Mouse (Mus musculus): ENCODE data around the gene Gabrb2. TPM values are rescaled to one million over a fixed set of nuclear protein-coding genes. Genes with fewer than 3 reads are reported as not detected.

Gene Gabrb2
- polyA plus RNA-seq, 1 experiment, result not detected

- no peak overlapping the region for H3K4me3 ChIP-seq (ENCODE audit: extremely low read depth, insufficient read depth, insufficient read length)
- TF ChIP-seq POLR2A (IDR thresholded peaks at IDR 0.05; ENCODE audit: low read depth, low read length), result no peak
- no peak for TF ChIP-seq CTCF (IDR thresholded peaks at IDR 0.05; ENCODE audit: extremely low read depth, insufficient read depth, insufficient read length, insufficient replicate concordance)
- WGBS, result 4% methylated on average over 21 of the region's 21 CpGs
- H3K27ac ChIP-seq (ENCODE audit: insufficient read depth, low read length), result no peak overlapping the region
- no peaks in the 10 kb centered on the region for H3K27me3 ChIP-seq (ENCODE audit: control insufficient read depth, insufficient read depth, low read length)
- DNase-seq (ENCODE audit: low read depth in 1 of 2, low spot score in 2 of 2), result no peak
- no peaks in the 10 kb centered on the region for H3K36me3 ChIP-seq (ENCODE audit: control insufficient read depth, insufficient read depth, low read length)
- no peaks in the 10 kb centered on the region for H3K4me1 ChIP-seq (ENCODE audit: control insufficient read depth, insufficient read depth, insufficient read length)
Observed at GRCm38 (mm10) chr11:42420634-42421470, 1.3 kb downstream of the Gabrb2 start.

- no peak overlapping the region for H3K4me3 ChIP-seq (ENCODE audit: extremely low read depth, insufficient read depth, insufficient read length)
- 0% methylated on average over 3 of the region's 3 CpGs for WGBS
- no peak for TF ChIP-seq CTCF (IDR thresholded peaks at IDR 0.05; ENCODE audit: extremely low read depth, insufficient read depth, insufficient read length, insufficient replicate concordance)
- TF ChIP-seq POLR2A (IDR thresholded peaks at IDR 0.05; ENCODE audit: low read depth, low read length), result no peak
- H3K27ac ChIP-seq (ENCODE audit: insufficient read depth, low read length), result no peak overlapping the region
- H3K27me3 ChIP-seq (ENCODE audit: control insufficient read depth, insufficient read depth, low read length), result no peaks in the 10 kb centered on the region
- H3K36me3 ChIP-seq (ENCODE audit: control insufficient read depth, insufficient read depth, low read length), result no peaks in the 10 kb centered on the region
- H3K4me1 ChIP-seq (ENCODE audit: control insufficient read depth, insufficient read depth, insufficient read length), result no peaks in the 10 kb centered on the region
- DNase-seq (ENCODE audit: low read depth in 1 of 2, low spot score in 2 of 2), result no peak
Observed at GRCm38 (mm10) chr11:42423231-42423630, 3.7 kb downstream of the Gabrb2 start.

GRCm38 (mm10) chr11:42431495-42431894, 11.9 kb downstream of the Gabrb2 start:
- no peaks in the 10 kb centered on the region for H3K36me3 ChIP-seq (ENCODE audit: control insufficient read depth, insufficient read depth, low read length)
- H3K27me3 ChIP-seq (ENCODE audit: control insufficient read depth, insufficient read depth, low read length), result no peaks in the 10 kb centered on the region
- no peak overlapping the region for H3K4me3 ChIP-seq (ENCODE audit: extremely low read depth, insufficient read depth, insufficient read length)
- H3K27ac ChIP-seq (ENCODE audit: insufficient read depth, low read length), result no peak overlapping the region
- no peak for DNase-seq (ENCODE audit: low read depth in 1 of 2, low spot score in 2 of 2)
- H3K4me1 ChIP-seq (ENCODE audit: control insufficient read depth, insufficient read depth, insufficient read length), result no peaks in the 10 kb centered on the region
- TF ChIP-seq POLR2A (IDR thresholded peaks at IDR 0.05; ENCODE audit: low read depth, low read length), result no peak
- no peak for TF ChIP-seq CTCF (IDR thresholded peaks at IDR 0.05; ENCODE audit: extremely low read depth, insufficient read depth, insufficient read length, insufficient replicate concordance)

- H3K4me3 ChIP-seq (ENCODE audit: extremely low read depth, insufficient read depth, insufficient read length), result no peak overlapping the region
- DNase-seq (ENCODE audit: low read depth in 1 of 2, low spot score in 2 of 2), result no peak
- no peak overlapping the region for H3K27ac ChIP-seq (ENCODE audit: insufficient read depth, low read length)
- H3K36me3 ChIP-seq (ENCODE audit: control insufficient read depth, insufficient read depth, low read length), result no peaks in the 10 kb centered on the region
- H3K27me3 ChIP-seq (ENCODE audit: control insufficient read depth, insufficient read depth, low read length), result no peaks in the 10 kb centered on the region
- TF ChIP-seq POLR2A (IDR thresholded peaks at IDR 0.05; ENCODE audit: low read depth, low read length), result no peak
- TF ChIP-seq CTCF (IDR thresholded peaks at IDR 0.05; ENCODE audit: extremely low read depth, insufficient read depth, insufficient read length, insufficient replicate concordance), result no peak
- 74% methylated on average over 2 of the region's 2 CpGs for WGBS
- H3K4me1 ChIP-seq (ENCODE audit: control insufficient read depth, insufficient read depth, insufficient read length), result no peaks in the 10 kb centered on the region
Observed at GRCm38 (mm10) chr11:42438978-42439377, 19.4 kb downstream of the Gabrb2 start.

GRCm38 (mm10) chr11:42443641-42444040, 24.1 kb downstream of the Gabrb2 start:
- no peak for TF ChIP-seq CTCF (IDR thresholded peaks at IDR 0.05; ENCODE audit: extremely low read depth, insufficient read depth, insufficient read length, insufficient replicate concordance)
- TF ChIP-seq POLR2A (IDR thresholded peaks at IDR 0.05; ENCODE audit: low read depth, low read length), result no peak
- H3K4me3 ChIP-seq (ENCODE audit: extremely low read depth, insufficient read depth, insufficient read length), result no peak overlapping the region

GRCm38 (mm10) chr11:42448929-42449328, 29.4 kb downstream of the Gabrb2 start:
- WGBS, result 72% methylated on average over 4 of the region's 4 CpGs

More at GRCm38 (mm10) chr11:42443641-42444040, 24.1 kb downstream of the Gabrb2 start:
- Histone ChIP-seq H3K36me3 (ENCODE audit: control insufficient read depth, insufficient read depth, low read length) (no peaks in the 10 kb centered on the region), H3K4me1 (ENCODE audit: control insufficient read depth, insufficient read depth, insufficient read length) (no peaks in the 10 kb centered on the region), H3K27me3 (ENCODE audit: control insufficient read depth, insufficient read depth, low read length) (no peaks in the 10 kb centered on the region), H3K27ac (ENCODE audit: insufficient read depth, low read length) (no peak overlapping the region)
- DNase-seq (ENCODE audit: low read depth in 1 of 2, low spot score in 2 of 2), result no peak

GRCm38 (mm10) chr11:42464136-42464535, 44.6 kb downstream of the Gabrb2 start:
- no peak overlapping the region for H3K27ac ChIP-seq (ENCODE audit: insufficient read depth, low read length)
- no peaks in the 10 kb centered on the region for H3K36me3 ChIP-seq (ENCODE audit: control insufficient read depth, insufficient read depth, low read length)
- no peaks in the 10 kb centered on the region for H3K27me3 ChIP-seq (ENCODE audit: control insufficient read depth, insufficient read depth, low read length)
- H3K4me3 ChIP-seq (ENCODE audit: extremely low read depth, insufficient read depth, insufficient read length), result no peak overlapping the region
- TF ChIP-seq POLR2A (IDR thresholded peaks at IDR 0.05; ENCODE audit: low read depth, low read length) (no peak), CTCF (IDR thresholded peaks at IDR 0.05; ENCODE audit: extremely low read depth, insufficient read depth, insufficient read length, insufficient replicate concordance) (no peak)
- DNase-seq (ENCODE audit: low read depth in 1 of 2, low spot score in 2 of 2), result no peak
- no peaks in the 10 kb centered on the region for H3K4me1 ChIP-seq (ENCODE audit: control insufficient read depth, insufficient read depth, insufficient read length)
- 92% methylated on average over 1 of the region's 1 CpGs for WGBS

More at GRCm38 (mm10) chr11:42448929-42449328, 29.4 kb downstream of the Gabrb2 start:
- Histone ChIP-seq H3K4me1 (ENCODE audit: control insufficient read depth, insufficient read depth, insufficient read length) (no peaks in the 10 kb centered on the region), H3K27ac (ENCODE audit: insufficient read depth, low read length) (no peak overlapping the region), H3K4me3 (ENCODE audit: extremely low read depth, insufficient read depth, insufficient read length) (no peak overlapping the region), H3K36me3 (ENCODE audit: control insufficient read depth, insufficient read depth, low read length) (no peaks in the 10 kb centered on the region), H3K27me3 (ENCODE audit: control insufficient read depth, insufficient read depth, low read length) (no peaks in the 10 kb centered on the region)
- no peak for DNase-seq (ENCODE audit: low read depth in 1 of 2, low spot score in 2 of 2)
- TF ChIP-seq POLR2A (IDR thresholded peaks at IDR 0.05; ENCODE audit: low read depth, low read length) (no peak), CTCF (IDR thresholded peaks at IDR 0.05; ENCODE audit: extremely low read depth, insufficient read depth, insufficient read length, insufficient replicate concordance) (no peak)
